Mouse (Mus musculus) G1E-ER4 (cell line): ENCODE data around the gene Svop. TPM values are rescaled to one million over a fixed set of nuclear protein-coding genes. Genes with fewer than 3 reads are reported as not detected.

ENCODE experiments used
- GATA1 ChIP-seq: IDR thresholded peaks from one replicate; pipeline ENCODE4 v1.8.0; 2012; ENCODE audit warnings: low read length, inconsistent platforms
- polyA plus RNA-seq: library from polyadenylated mRNA; stranded (reverse); fragments of >175 nt; gene quantifications from 2 replicates; pipeline ENCODE4 v1.2.3, GENCODE M21; 2012

The Svop gene
- polyA plus RNA-seq, 1 experiment: not detected

- no peak for TF ChIP-seq GATA1
Observed at GRCm38 (mm10) chr5:114067982-114068381, 23.4 kb downstream of the Svop start.

GRCm38 (mm10) chr5:114067543-114067942 lies 23.8 kb downstream of the Svop start:
- no peak for TF ChIP-seq GATA1

GRCm38 (mm10) chr5:114066601-114067000 lies 24.8 kb downstream of the Svop start:
- no peak for TF ChIP-seq GATA1

GRCm38 (mm10) chr5:114065161-114065560 lies 26.2 kb downstream of the Svop start, which contains the start of gene Usp30:
TSS of gene Usp30 (plus strand) at chr5:114065461.
- no peak for TF ChIP-seq GATA1

- no peak for TF ChIP-seq GATA1
Observed at GRCm38 (mm10) chr5:114063958-114064357, 27.4 kb downstream of the Svop start.

- TF ChIP-seq GATA1: no peak
Observed at GRCm38 (mm10) chr5:114061675-114062074, 29.7 kb downstream of the Svop start.

GRCm38 (mm10) chr5:114057129-114057731 lies 34.1 kb downstream of the Svop start:
- no peak for TF ChIP-seq GATA1

GRCm38 (mm10) chr5:114052246-114052761 lies 39.1 kb downstream of the Svop start:
- TF ChIP-seq GATA1: no peak

GRCm38 (mm10) chr5:114048731-114049308 lies 42.5 kb downstream of the Svop start:
- no peak for TF ChIP-seq GATA1

GRCm38 (mm10) chr5:114047182-114047581 lies 44.2 kb downstream of the Svop start:
- no peak for TF ChIP-seq GATA1

GRCm38 (mm10) chr5:114046604-114047003 lies 44.8 kb downstream of the Svop start:
- TF ChIP-seq GATA1: no peak

- no peak for TF ChIP-seq GATA1
Observed at GRCm38 (mm10) chr5:114046151-114046550, 45.2 kb downstream of the Svop start.

GRCm38 (mm10) chr5:114045134-114045533 lies 46.2 kb downstream of the Svop start:
- no peak for TF ChIP-seq GATA1

GRCm38 (mm10) chr5:114043800-114044199 lies 47.6 kb downstream of the Svop start:
- TF ChIP-seq GATA1: no peak

- no peak for TF ChIP-seq GATA1
Observed at GRCm38 (mm10) chr5:114041327-114041930, 49.9 kb downstream of the Svop start.

GRCm38 (mm10) chr5:114040911-114041310 lies 50.5 kb downstream of the Svop start:
- TF ChIP-seq GATA1: no peak

- TF ChIP-seq GATA1: no peak
Observed at GRCm38 (mm10) chr5:114040508-114040907, 50.9 kb downstream of the Svop start.

GRCm38 (mm10) chr5:114035111-114035510 lies 56.3 kb downstream of the Svop start:
- TF ChIP-seq GATA1: no peak
